Mouse (Mus musculus) brain, embryonic 14.5 days (tissue): ENCODE results near the gene Cmtm5.

Source experiments
- CTCF ChIP-seq: fragments of 200-500 bp; IDR thresholded peaks from 2 replicates; pipeline ENCODE4 v1.5.1; 2012; ENCODE audit warnings: inconsistent platforms, mild to moderate bottlenecking, moderate library complexity, borderline replicate concordance; ENCODE audit not compliant: insufficient read depth, insufficient read length; ENCODE audit errors: extremely low read depth
- POLR2A ChIP-seq: fragments of 200-500 bp; IDR thresholded peaks from 2 replicates; pipeline ENCODE4 v1.6.1; 2012; ENCODE audit warnings: mild to moderate bottlenecking, inconsistent platforms, borderline replicate concordance; ENCODE audit not compliant: poor library complexity, insufficient read depth, insufficient read length, severe bottlenecking; ENCODE audit errors: extremely low read depth

GRCm38 (mm10) chr14:54968344-54968743 lies 32.3 kb downstream of the Cmtm5 start:
- TF ChIP-seq CTCF (no peak), POLR2A (no peak)
